Mouse (Mus musculus) G1E (cell line): Measurements from ENCODE around the gene Cyp4f14.

Experiments used
- CTCF ChIP-seq: IDR thresholded peaks from 2 replicates; pipeline ENCODE4 v1.5.1; 2012; ENCODE audit warnings: low read depth, low read length, inconsistent platforms, mixed read lengths
- TAL1 ChIP-seq: conservative IDR thresholded peaks from 2 replicates; pipeline ENCODE4 v1.6.1; 2012; ENCODE audit warnings: low read depth, low read length, inconsistent platforms, mixed read lengths

GRCm38 (mm10) chr17:32905239-32905638 is 11.9 kb downstream of the Cyp4f14 start:
- TF ChIP-seq CTCF, result peak; percentile 41; the same call in 1 of the 2 replicates
- no peak for TF ChIP-seq TAL1
